Mouse (Mus musculus) cerebellum, adult 2 months (tissue): ENCODE data around the gene Ppp6r3. TPM values are rescaled to one million over a fixed set of nuclear protein-coding genes. Genes with fewer than 3 reads are reported as not detected.

Experiments
- DNase-seq, 2 experiments: peaks; one replicate each; pipeline ENCODE4 v3.0.0; 2021
- H3K27ac ChIP-seq: fragments of 200-500 bp; 2 replicates; pipeline ENCODE4 v1.5.1; 2012; ENCODE audit warnings: low read length, control low read depth, inconsistent platforms; ENCODE audit not compliant: insufficient read depth
- H3K27me3 ChIP-seq: fragments of 200-500 bp; 2 replicates; pipeline ENCODE4 v1.6.1; 2012; ENCODE audit warnings: inconsistent platforms, mild to moderate bottlenecking, low read length, moderate library complexity; ENCODE audit not compliant: control insufficient read depth, insufficient read depth
- H3K4me1 ChIP-seq: fragments of 200-500 bp; 2 replicates; pipeline ENCODE4 v1.6.1; 2011; ENCODE audit warnings: low read length; ENCODE audit not compliant: control insufficient read depth, insufficient read depth
- H3K4me3 ChIP-seq: fragments of 200-500 bp; replicated peaks from 2 replicates; pipeline ENCODE3; 2011; ENCODE audit warnings: mild to moderate bottlenecking, low read depth, low read length, control low read depth; ENCODE audit not compliant: insufficient read depth
- CTCF ChIP-seq: fragments of 200-500 bp; IDR thresholded peaks from 2 replicates; pipeline ENCODE4 v1.5.1; 2011; ENCODE audit warnings: low read depth, mild to moderate bottlenecking, control low read depth, low read length, moderate library complexity, borderline replicate concordance; ENCODE audit not compliant: insufficient read depth
- POLR2A ChIP-seq: fragments of 200-500 bp; IDR thresholded peaks from 2 replicates; pipeline ENCODE4 v1.6.1; 2011; ENCODE audit warnings: low read length, control low read depth, borderline replicate concordance; ENCODE audit not compliant: insufficient read depth
- WGBS: fragments of 180-500 bp; shearing (Covaris S2); methylation state at CpG from one replicate; pipeline ENCODE4 v1.1.7; 2018; 5-methylcytosine and 5-hydroxymethylcytosine counted together
- polyA plus RNA-seq: library from polyadenylated mRNA; depleted of rRNA; stranded (reverse); fragments of >200 nt; gene quantifications from 2 replicates; pipeline ENCODE4 v1.2.3, GENCODE M21; 2012

Gene Ppp6r3
- polyA plus RNA-seq, 1 experiment, result 95.8 TPM

DNA sequence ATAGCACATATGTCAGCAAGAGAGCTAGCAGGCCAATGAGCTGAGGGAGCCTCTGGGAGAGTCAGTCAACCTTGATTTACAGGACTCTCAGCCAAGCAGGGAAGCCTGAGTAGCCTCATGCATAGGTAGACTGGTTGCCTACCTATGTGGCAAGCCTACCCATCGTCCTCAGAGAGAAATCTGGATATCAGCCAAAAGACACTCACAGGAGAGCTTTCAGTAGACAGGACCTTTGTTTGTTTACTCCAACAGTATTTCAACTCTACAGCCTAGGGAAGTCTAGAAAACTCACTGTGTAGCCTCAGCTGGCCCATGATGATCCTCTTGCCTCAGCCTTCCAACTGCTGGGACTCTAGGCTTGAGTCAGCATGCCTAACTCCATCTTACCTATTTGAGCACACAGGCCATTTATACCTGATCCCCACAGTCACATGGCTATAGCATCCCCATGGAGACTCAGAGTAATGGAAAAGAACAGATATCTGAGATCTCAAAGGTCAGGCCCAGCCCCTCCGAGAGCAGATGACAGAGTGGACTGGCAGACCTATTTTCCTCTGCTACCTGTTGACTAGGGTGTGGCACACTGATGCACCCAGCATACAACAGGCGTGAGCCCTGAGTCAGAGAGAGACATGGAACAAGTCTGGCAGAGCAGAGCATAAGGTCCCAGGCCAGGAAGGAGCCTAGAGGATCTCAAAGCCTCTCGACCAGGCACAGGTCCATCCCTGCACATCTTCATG is 37.2 kb upstream of the Ppp6r3 start:
- no peak overlapping the region for H3K4me3 ChIP-seq
- DNase-seq, result no peak
- no peaks in the 10 kb centered on the region; the same call in 1 of the 2 replicates for H3K4me1 ChIP-seq
- 83% methylated on average over 4 of the region's 4 CpGs for WGBS
- H3K27me3 ChIP-seq, result no peaks in the 10 kb centered on the region
- TF ChIP-seq CTCF, result no peak
- no peak overlapping the region for H3K27ac ChIP-seq

DNA sequence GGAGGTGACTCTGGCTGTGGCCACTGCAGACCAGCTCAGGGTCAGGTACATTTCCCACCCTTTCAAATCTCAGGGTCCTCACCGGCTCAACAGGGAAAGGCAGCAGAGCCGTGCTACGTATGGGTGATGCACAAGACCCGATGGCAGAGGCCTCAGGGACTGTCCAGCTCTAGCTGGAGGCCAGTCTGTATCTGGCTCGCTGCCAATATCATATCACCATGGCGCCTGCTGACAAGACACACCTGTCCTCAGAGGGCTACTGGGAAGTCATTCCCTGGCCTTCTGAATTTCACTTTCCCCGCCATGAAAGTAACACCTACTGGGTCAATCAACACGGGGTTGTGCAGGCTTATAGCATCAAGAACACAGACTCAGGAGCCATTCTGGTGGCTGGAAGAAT is 36.2 kb upstream of the Ppp6r3 start:
- Histone ChIP-seq H3K27me3 (no peaks in the 10 kb centered on the region), H3K27ac (no peak overlapping the region), H3K4me3 (no peak overlapping the region), H3K4me1 (no peaks in the 10 kb centered on the region; the same call in 1 of the 2 replicates)
- 42% methylated on average over 8 of the region's 8 CpGs for WGBS
- peak in 1 of 2 experiments; percentile 15 for DNase-seq
- TF ChIP-seq CTCF (no peak), POLR2A (no peak)

GRCm38 (mm10) chr19:3610886-3611285 is 35.3 kb upstream of the Ppp6r3 start:
- WGBS, result 100% methylated on average over 2 of the region's 2 CpGs

DNA sequence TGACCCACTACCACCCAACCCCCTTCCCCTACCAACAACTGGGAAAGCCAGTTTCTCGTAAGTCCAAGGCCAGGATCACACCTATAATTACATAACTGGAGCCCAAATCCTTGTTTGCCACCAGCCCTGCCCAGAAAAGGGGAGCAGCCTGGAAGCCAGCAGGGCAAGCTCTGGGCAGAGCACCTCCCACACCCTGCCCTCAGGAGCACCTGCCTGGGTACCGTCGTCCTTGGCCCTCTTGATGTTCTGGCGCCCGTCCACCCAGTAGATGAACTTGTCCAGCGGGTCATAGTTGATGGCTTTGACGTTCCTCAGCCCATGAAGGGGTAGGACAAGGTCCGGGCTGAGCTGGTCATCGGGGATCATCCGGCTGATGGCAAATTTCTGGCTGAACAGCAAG is 34.3 kb upstream of the Ppp6r3 start:
- no peak overlapping the region for H3K27ac ChIP-seq
- no peaks in the 10 kb centered on the region; the same call in 1 of the 2 replicates for H3K4me1 ChIP-seq
- TF ChIP-seq CTCF (no peak), POLR2A (no peak)
- 65% methylated on average over 10 of the region's 10 CpGs for WGBS
- H3K4me3 ChIP-seq, result no peak overlapping the region
- DNase-seq, result no peak
- H3K27me3 ChIP-seq, result no peaks in the 10 kb centered on the region

More at GRCm38 (mm10) chr19:3610886-3611285, 35.3 kb upstream of the Ppp6r3 start:
- Histone ChIP-seq H3K4me3 (no peak overlapping the region), H3K27ac (no peak overlapping the region), H3K4me1 (no peaks in the 10 kb centered on the region; the same call in 1 of the 2 replicates), H3K27me3 (no peaks in the 10 kb centered on the region)
- no peak for TF ChIP-seq CTCF
- no peak for TF ChIP-seq POLR2A
- peak; percentile 57 for DNase-seq

- 78% methylated on average over 5 of the region's 5 CpGs for WGBS
These were observed 18.8 kb upstream of the Ppp6r3 start for GRCm38 (mm10) chr19:3594316-3594715.

GRCm38 (mm10) chr19:3593379-3594055 is 18.0 kb upstream of the Ppp6r3 start:
- WGBS, result 83% methylated on average over 7 of the region's 7 CpGs
- Histone ChIP-seq H3K4me1 (no peaks in the 10 kb centered on the region), H3K4me3 (no peak overlapping the region), H3K27me3 (no peaks in the 10 kb centered on the region), H3K27ac (no peak overlapping the region)
- TF ChIP-seq CTCF (no peak), POLR2A (no peak)
- no peak for DNase-seq

More at GRCm38 (mm10) chr19:3594316-3594715, 18.8 kb upstream of the Ppp6r3 start:
- Histone ChIP-seq H3K27ac (no peak overlapping the region), H3K4me1 (no peaks in the 10 kb centered on the region), H3K4me3 (no peak overlapping the region), H3K27me3 (no peaks in the 10 kb centered on the region)
- TF ChIP-seq CTCF, result no peak
- TF ChIP-seq POLR2A, result no peak
- DNase-seq, result no peak

DNA sequence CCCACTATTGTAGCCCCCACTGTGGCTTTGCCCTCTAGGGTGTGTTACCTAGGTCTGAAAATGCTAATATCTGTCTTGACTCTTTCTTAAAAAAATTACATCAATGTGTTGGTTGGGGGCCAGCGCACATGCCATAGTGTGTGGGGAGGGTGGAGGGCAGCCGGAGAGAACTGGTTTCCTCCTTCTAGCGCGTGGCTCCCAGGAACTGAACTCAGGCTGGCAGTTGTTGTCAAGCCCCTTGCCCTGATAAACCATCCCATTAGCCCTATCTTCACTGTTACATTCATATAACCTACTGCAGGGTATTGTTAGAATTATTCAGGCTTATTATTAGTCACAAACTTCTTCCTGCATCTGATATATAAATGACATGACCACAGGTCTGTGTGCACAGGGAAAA is 14.4 kb upstream of the Ppp6r3 start:
- Histone ChIP-seq H3K4me1 (no peaks in the 10 kb centered on the region), H3K27ac (no peak overlapping the region), H3K27me3 (no peaks in the 10 kb centered on the region), H3K4me3 (no peak overlapping the region)
- no peak for DNase-seq
- WGBS, result 95% methylated on average over 4 of the region's 4 CpGs
- TF ChIP-seq POLR2A (no peak), CTCF (no peak)

- no peaks in the 10 kb centered on the region for H3K4me1 ChIP-seq
- no peak for TF ChIP-seq POLR2A
- TF ChIP-seq CTCF, result no peak
- no peak overlapping the region for H3K4me3 ChIP-seq
- H3K27ac ChIP-seq, result no peak overlapping the region
- H3K27me3 ChIP-seq, result no peaks in the 10 kb centered on the region
- DNase-seq, result no peak
- WGBS, result 83% methylated on average over 5 of the region's 5 CpGs
These were observed 14.0 kb upstream of the Ppp6r3 start for GRCm38 (mm10) chr19:3589547-3589946.
